Mouse (Mus musculus): ENCODE results near the gene Zbtb26. TPM values are rescaled to one million over a fixed set of nuclear protein-coding genes. Genes with fewer than 3 reads are reported as not detected.

Zbtb26 gene
- 1.7 TPM for polyA plus RNA-seq (2014; fragmentation: Illumina TruSeq; extraction: RNeasy Lipid Tissue Mini Kit (QIAGEN cat#74804); ENCODE audit: insufficient read depth, low read depth, low replicate concordance)

DNA sequence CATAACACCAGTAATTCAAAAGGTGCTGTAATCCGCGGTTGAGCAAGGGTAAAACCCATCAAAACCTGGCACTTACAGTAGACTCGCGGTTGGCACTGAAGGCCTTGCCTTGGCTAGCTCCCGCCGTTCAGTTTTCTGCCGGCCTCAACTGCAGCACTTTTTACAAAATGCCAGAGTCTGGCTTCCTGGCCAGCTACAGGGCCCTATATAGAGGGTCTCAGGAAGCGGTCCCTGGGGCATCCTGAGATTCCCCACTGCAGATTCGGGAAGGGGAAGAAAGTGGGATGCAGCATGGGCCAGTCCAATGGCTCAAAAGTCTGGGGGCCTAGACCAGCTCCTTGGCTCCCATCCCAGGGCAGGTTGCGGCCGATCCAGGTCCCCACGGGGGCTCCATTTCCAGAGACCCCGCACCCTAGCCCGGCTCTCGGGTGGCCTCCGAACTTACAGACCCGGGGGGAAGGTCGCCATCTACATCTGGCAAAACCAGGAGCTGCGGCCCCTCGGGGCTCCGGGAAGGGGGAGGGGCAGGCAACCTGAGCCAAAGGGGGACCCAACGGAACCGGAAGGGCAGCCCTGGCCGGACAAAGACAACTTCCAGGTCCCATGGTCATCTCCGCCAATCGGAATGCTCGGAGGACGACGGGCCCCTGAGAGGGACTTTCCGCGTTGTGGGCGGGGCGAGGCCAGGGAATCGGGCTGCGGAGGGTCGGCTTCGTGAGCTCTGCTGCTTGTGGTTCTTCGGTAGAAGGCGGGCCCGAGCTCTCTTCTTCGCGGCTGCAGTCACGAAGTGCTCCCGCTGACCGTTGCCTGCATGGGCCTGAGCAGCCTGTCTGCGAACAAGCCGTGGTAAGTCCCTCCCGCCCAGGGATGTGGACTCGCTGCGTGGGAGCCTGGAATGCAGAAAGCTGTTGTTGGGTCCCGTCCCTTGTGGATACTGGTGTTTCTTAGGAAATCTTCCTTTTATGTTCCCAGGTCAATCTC is at the start of gene Zbtb26, which contains the start of the genes Zbtb6 and Rabgap1:
Zbtb26 (minus strand) TSS at position 525 of the 981 bp plus-strand sequence.
Zbtb6 (minus strand) TSS at position 561 of the 981 bp plus-strand sequence.
Rabgap1 (plus strand) TSS at position 669 of the 981 bp plus-strand sequence.

GRCm38 (mm10) chr2:37422306-37423304 is 20.3 kb downstream of the Zbtb26 start, which contains the start of gene Rc3h2:
Gene Rc3h2, minus strand, starts transcription at chr2:37422903.

Other genes with a start within 250 kb of the Zbtb26 start
- not detected for gene Olfr366, start 231.6 kb downstream of the Zbtb26 start, polyA plus RNA-seq (2014; fragmentation: Illumina TruSeq; extraction: RNeasy Lipid Tissue Mini Kit (QIAGEN cat#74804); ENCODE audit: insufficient read depth, low read depth, low replicate concordance)
- not detected for gene Olfr368, start 116.6 kb downstream of the Zbtb26 start, polyA plus RNA-seq (2014; fragmentation: Illumina TruSeq; extraction: RNeasy Lipid Tissue Mini Kit (QIAGEN cat#74804); ENCODE audit: insufficient read depth, low read depth, low replicate concordance)
- 21.4 TPM for gene Pdcl, start 83.8 kb downstream of the Zbtb26 start, polyA plus RNA-seq (2014; fragmentation: Illumina TruSeq; extraction: RNeasy Lipid Tissue Mini Kit (QIAGEN cat#74804); ENCODE audit: insufficient read depth, low read depth, low replicate concordance)
- 6.0 TPM for gene Rc3h2, start 20.2 kb downstream of the Zbtb26 start, polyA plus RNA-seq (2014; fragmentation: Illumina TruSeq; extraction: RNeasy Lipid Tissue Mini Kit (QIAGEN cat#74804); ENCODE audit: insufficient read depth, low read depth, low replicate concordance)
- 5.9 TPM for gene Zbtb6, start within 50 bp of the Zbtb26 start, polyA plus RNA-seq (2014; fragmentation: Illumina TruSeq; extraction: RNeasy Lipid Tissue Mini Kit (QIAGEN cat#74804); ENCODE audit: insufficient read depth, low read depth, low replicate concordance)
- 12.2 TPM for gene Rabgap1, start 144 bp upstream of the Zbtb26 start, polyA plus RNA-seq (2014; fragmentation: Illumina TruSeq; extraction: RNeasy Lipid Tissue Mini Kit (QIAGEN cat#74804); ENCODE audit: insufficient read depth, low read depth, low replicate concordance)
- gene Gpr21, start 73.2 kb upstream of the Zbtb26 start, polyA plus RNA-seq (2014; fragmentation: Illumina TruSeq; extraction: RNeasy Lipid Tissue Mini Kit (QIAGEN cat#74804); ENCODE audit: insufficient read depth, low read depth, low replicate concordance): 0.22 TPM

Data from lung, adult 10 weeks (tissue).